In genomic region chr11:44330851-44331773, GRCm38 (mm10) we compare ENCODE assay signal across 8 mouse cellular contexts.
A peak's percentile ranks its signal among the peaks of the same experiment; 100 is the strongest.
DNase-seq lines count a peak whose midpoint lies in the region; ATAC-seq and TF ChIP-seq lines count a peak whose summit lies in the region.

No protein-coding gene starts in this region.

- H3K4me2 ChIP-seq in hindbrain, embryonic 14.5 days (replicated peaks): peak overlapping the region; percentile 36

- no peaks in the 10 kb centered on the region for H3K9me3 ChIP-seq in hindbrain, embryonic 14.5 days (ENCODE audit: control insufficient read depth, low read length)

- peak; percentile 66; the same call in 1 of the 2 replicates for ATAC-seq in erythroblast, adult 5-6 weeks (replicated peaks; ENCODE audit: low FRiP score, poor library complexity, severe bottlenecking)
- peak; percentile 82 for ATAC-seq in hindbrain, embryonic 14.5 days (ENCODE audit: low FRiP score)

- peak; percentile 39 for DNase-seq in gastrocnemius, adult 2 months
- no peak for DNase-seq in gastrocnemius, postnatal 25 days
- peak; percentile 89 for DNase-seq in brain, embryonic 14.5 days (ENCODE audit: low read depth)
- peak; percentile 93 for DNase-seq in hindbrain, embryonic 14.5 days (ENCODE audit: low spot score)
- peak; percentile 51 to 86 for DNase-seq in layer of hippocampus, postnatal 14 days (ENCODE audit: low spot score in 2 of 2)
- peak; percentile 81 for DNase-seq in mesoderm, embryonic 11.5 days (ENCODE audit: low read depth, low spot score)
- DNase-seq in skeletal muscle tissue, adult 2 months (ENCODE audit: low read depth, low spot score): peak; percentile 43

- H3K27ac ChIP-seq in gastrocnemius, adult 2 months: no peak overlapping the region
- H3K27ac ChIP-seq in hindbrain, embryonic 14.5 days: no peak overlapping the region

- 33% methylated on average over 15 of the region's 15 CpGs for WGBS in hindbrain, embryonic 14.5 days

- H3K4me1 ChIP-seq in hindbrain, embryonic 14.5 days (replicated peaks; ENCODE audit: control insufficient read depth, insufficient read depth, low read length): no peaks in the 10 kb centered on the region

- intact Hi-C loops in gastrocnemius, adult 2 months (cut with DNase I): loop anchor here (1.0 to 2.0 kb wide), 3 partner anchors 494 to 565 kb away; no protein-coding TSS in a partner anchor

- TF ChIP-seq CTCF in gastrocnemius, adult 2 months (IDR thresholded peaks at IDR 0.05): peak; percentile 74
- peak; percentile 79 for TF ChIP-seq CTCF in brain, embryonic 14.5 days (IDR thresholded peaks at IDR 0.05; ENCODE audit: borderline replicate concordance, extremely low read depth, insufficient read depth, insufficient read length)

- no peaks in the 10 kb centered on the region for H3K36me3 ChIP-seq in hindbrain, embryonic 14.5 days (replicated peaks; ENCODE audit: control insufficient read depth, insufficient read depth)

- no peak overlapping the region for H3K4me3 ChIP-seq in gastrocnemius, adult 2 months
- H3K4me3 ChIP-seq in hindbrain, embryonic 14.5 days (replicated peaks; ENCODE audit: low read length): no peak overlapping the region

- TF ChIP-seq POLR2A in brain, embryonic 14.5 days (IDR thresholded peaks at IDR 0.05; ENCODE audit: borderline replicate concordance, extremely low read depth, insufficient read depth, insufficient read length, poor library complexity, severe bottlenecking): no peak

- H3K27me3 ChIP-seq in hindbrain, embryonic 14.5 days (ENCODE audit: control insufficient read depth, insufficient read depth, low read length): no peaks in the 10 kb centered on the region

- no peak overlapping the region for H3K9ac ChIP-seq in hindbrain, embryonic 14.5 days
